Mouse (Mus musculus) gastrocnemius, adult 8-10 months (tissue): ENCODE results near the gene Tph1. TPM values are rescaled to one million over a fixed set of nuclear protein-coding genes. Genes with fewer than 3 reads are reported as not detected.

Experiments
- DNase-seq, 2 experiments: peaks; one replicate each; pipeline ENCODE4 v3.0.0; 2022; ENCODE audit warnings: low spot score in 2 of 2
- total RNA-seq, 4 experiments: library from RNA; stranded (reverse); gene quantifications; 2 replicates each; pipeline ENCODE4 v1.2.4; 2022

Tph1 gene
- total RNA-seq, 4 experiments from 2014 or later: 0.29 to 0.85 (median 0.39) TPM

- DNase-seq: no peak
Measured at GRCm38 (mm10) chr7:46648431-46649140, 23.8 kb downstream of the Tph1 start.

GRCm38 (mm10) chr7:46643172-46643571 lies 29.2 kb downstream of the Tph1 start:
- no peak for DNase-seq

- DNase-seq: no peak
Measured at GRCm38 (mm10) chr7:46640062-46640461, 32.3 kb downstream of the Tph1 start.

- DNase-seq: peak; percentile 80 to 84
Measured at GRCm38 (mm10) chr7:46639692-46640031, 32.7 kb downstream of the Tph1 start, which contains the start of gene Sergef. Gene Sergef, minus strand, starts transcription at chr7:46639807.

- no peak for DNase-seq
Measured at GRCm38 (mm10) chr7:46638889-46639691, 33.2 kb downstream of the Tph1 start.

- no peak for DNase-seq
Measured at GRCm38 (mm10) chr7:46628375-46628975, 43.9 kb downstream of the Tph1 start.

- no peak for DNase-seq
Measured at GRCm38 (mm10) chr7:46623979-46624378, 48.4 kb downstream of the Tph1 start.

- no peak for DNase-seq
Measured at GRCm38 (mm10) chr7:46618416-46619110, 53.8 kb downstream of the Tph1 start.

GRCm38 (mm10) chr7:46616429-46617005 lies 55.8 kb downstream of the Tph1 start:
- DNase-seq: peak in 1 of 2 experiments; percentile 14

GRCm38 (mm10) chr7:46615256-46615977 lies 56.9 kb downstream of the Tph1 start:
- DNase-seq: peak; percentile 28 to 56

- no peak for DNase-seq
Measured at GRCm38 (mm10) chr7:46614263-46614662, 58.1 kb downstream of the Tph1 start.

GRCm38 (mm10) chr7:46613091-46613490 lies 59.2 kb downstream of the Tph1 start:
- DNase-seq: no peak

GRCm38 (mm10) chr7:46612421-46612937 lies 59.9 kb downstream of the Tph1 start:
- DNase-seq: no peak

GRCm38 (mm10) chr7:46611970-46612369 lies 60.4 kb downstream of the Tph1 start:
- no peak for DNase-seq

- no peak for DNase-seq
Measured at GRCm38 (mm10) chr7:46609317-46609716, 63.0 kb downstream of the Tph1 start.

GRCm38 (mm10) chr7:46607428-46608055 lies 64.8 kb downstream of the Tph1 start:
- peak in 1 of 2 experiments; percentile 20 for DNase-seq

- no peak for DNase-seq
Measured at GRCm38 (mm10) chr7:46607031-46607426, 65.3 kb downstream of the Tph1 start.

GRCm38 (mm10) chr7:46606391-46607030 lies 65.8 kb downstream of the Tph1 start:
- peak; percentile 48 to 67 for DNase-seq

GRCm38 (mm10) chr7:46603051-46603450 lies 69.3 kb downstream of the Tph1 start:
- no peak for DNase-seq
